Mouse (Mus musculus) testis, postnatal 10 days (tissue): ENCODE results near the gene Ccdc60.

ENCODE experiments used
- DNase-seq: peaks from one replicate; pipeline ENCODE4 v3.0.0; 2021; ENCODE audit warnings: low spot score

Ccdc60 gene

DNA sequence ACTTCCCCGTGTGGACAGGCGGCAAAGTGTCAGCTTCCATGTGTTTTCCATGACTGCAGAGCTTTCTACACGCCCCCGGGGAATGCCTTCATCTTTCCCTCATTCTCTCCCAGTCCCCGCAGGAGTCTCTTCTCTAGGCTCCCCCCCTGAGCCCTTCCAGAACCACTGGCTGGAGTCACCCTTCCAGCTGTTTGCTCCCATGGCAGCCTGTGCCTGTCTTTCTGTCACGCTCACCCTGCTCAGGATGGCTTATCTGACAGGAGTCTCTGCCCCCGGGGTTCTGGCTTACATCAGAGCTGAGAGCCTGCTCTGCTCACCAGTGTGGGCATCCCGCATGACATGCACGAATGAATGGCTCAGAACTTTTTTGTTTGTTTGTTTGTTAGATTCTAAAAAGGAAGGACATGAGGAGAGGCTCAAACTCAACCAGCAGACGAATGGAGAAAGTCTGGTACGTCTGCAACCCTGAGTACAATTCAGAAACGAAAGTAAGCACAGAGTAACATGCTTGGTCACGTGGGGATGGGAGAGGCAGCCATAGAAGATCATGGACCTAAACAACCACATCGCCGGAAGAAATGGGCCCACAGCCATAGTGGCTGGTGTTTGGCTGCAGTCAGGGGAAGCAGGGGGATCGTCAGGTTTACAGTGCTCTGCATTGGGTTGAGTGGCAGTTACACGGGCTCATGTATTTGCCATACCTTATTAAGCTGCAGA lies 17.1 kb downstream of the Ccdc60 start:
- DNase-seq: no peak

DNA sequence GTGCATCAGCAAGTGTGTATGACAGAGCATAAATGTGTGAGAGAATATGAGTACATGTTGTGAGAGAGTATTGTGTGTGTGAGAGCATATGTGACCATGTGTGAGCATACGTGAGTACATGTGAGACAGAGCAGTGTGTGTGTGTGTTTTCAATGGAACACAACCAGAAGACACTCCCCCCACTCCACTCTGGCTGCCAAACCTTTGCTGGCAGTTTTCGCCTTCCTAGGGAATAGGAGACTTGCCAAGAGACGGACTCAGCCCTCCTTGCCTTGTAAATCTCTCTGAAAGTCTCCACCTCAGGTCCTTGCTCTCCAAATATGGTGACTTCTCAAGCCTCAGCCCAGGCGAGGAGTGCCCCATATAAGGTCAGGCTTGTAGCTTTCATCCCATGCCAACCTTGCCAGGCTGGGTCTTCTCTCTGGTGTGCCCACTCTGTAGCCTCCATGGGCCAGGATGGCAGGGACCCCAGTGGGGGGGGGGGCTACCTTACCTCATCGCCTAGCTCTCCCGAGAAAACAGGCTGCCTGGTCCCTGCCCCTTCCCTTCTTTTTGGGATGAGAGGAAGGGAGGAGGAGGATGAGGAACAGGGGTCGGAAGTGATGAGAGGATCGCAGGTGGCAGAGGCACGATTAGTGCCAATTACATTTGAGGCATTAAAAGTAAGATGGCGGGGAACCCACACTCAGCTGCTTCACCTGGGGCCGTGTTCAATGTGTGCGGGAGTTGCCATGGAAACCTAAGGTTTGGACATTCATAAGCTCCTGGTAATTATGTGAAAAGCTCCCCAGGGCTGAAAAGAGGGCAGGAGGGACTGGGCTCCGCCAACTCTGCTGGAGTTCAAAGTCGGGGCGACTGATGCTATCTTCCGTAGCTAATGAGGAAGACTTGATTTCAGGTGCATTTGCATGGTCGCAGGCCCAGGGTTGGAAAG lies 19.3 kb downstream of the Ccdc60 start:
- DNase-seq: no peak

DNA sequence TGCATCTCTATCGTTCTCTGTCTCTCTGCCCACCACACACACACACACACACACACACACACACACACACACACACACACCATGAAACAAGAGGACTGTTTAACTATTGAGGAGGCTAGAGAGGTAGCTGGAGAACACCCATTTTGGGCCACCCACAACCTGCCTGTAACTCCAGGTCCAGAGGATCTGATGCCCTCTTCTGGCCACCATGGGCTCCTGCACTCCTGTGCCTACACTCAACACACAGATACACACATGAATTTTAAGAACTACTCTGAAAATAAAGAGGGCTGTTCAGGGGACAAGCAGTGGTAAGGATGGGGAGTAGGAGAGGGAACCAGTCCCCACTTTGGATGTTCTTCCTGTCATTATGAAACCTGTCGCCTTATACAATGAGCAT lies 26.1 kb downstream of the Ccdc60 start:
- no peak for DNase-seq

DNA sequence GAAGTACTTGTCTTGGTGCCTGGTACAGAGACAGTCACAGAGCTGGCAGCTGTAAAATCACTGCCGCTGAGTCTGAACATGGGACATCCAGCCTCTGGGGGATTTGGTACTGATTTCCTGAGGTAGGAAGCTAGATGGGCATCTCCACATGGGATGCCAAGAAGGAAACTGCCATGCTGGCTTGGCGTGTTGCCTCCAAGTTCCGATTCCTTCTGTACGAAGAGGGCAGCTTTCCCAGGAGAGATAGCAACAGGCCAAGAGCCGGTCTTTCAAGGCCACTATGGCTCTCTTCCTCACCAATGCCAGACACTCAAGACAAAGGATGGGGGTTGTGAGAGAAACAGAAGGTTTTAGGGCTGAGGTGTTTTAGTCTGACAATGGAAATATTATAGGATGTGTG lies 26.8 kb downstream of the Ccdc60 start:
- no peak for DNase-seq

DNA sequence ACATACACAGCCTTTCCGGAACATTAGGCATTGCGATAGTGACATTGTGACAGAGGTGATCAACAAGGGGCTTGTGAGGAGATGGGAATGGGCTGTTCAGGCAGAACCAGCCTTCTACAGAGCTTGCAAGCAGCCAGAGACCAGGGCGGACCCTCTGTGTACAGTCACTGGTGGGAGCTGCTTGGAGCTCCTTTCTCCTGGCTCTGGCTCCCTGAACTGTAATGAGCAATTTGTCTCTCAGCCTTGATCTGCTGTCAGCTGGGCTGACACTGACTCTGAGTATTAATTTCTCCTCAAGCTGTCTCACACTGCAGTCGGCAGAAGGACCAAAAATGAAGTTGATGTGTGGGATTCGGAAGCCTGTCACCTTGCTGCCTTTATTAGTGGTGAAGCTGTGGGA lies 28.4 kb downstream of the Ccdc60 start:
- DNase-seq: no peak

DNA sequence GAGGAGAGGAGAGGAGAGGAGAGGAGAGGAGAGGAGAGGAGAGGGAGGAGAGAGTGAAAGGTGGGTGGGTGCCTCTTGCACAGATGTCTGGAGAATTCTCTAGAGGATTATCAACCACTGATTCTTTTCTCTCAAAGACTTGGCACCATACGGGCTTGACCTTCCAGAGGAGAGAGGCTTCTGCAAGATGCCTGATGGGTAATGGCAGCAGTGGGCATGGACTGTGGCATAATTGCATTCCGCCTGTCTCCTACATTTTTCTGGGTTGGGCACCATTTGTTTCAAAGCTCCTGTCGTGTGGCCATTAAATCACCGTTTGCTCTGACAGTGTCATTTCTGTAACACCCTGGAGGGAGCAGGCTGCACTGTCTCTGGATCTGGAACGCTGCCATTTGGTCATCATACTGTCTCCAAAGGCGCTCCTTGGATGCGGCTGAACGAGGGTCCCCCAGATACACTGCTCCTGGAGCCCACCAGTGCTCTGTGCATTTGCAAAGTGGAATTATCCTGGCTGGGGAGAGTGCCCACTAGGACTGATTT lies 30.4 kb downstream of the Ccdc60 start:
- no peak for DNase-seq

DNA sequence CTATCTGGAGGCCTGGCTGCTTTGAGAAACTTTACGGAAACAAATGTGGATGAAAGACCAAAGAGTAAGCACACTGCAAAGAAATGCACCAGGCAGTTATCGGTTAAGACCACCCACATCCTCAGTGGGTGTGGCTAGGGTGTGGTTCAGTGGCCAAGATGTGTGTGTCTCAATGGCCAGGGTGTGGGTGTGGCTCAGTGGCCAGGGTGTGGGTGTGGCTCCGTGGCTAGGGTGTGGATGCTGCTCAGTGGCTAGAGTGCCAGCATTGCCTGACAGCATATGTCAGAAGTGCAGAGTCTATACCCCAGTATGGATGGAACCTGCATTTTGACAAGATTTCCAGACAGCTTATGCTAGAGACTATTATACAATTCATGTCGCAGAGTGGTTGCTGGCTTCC lies 34.9 kb downstream of the Ccdc60 start:
- DNase-seq: no peak

DNA sequence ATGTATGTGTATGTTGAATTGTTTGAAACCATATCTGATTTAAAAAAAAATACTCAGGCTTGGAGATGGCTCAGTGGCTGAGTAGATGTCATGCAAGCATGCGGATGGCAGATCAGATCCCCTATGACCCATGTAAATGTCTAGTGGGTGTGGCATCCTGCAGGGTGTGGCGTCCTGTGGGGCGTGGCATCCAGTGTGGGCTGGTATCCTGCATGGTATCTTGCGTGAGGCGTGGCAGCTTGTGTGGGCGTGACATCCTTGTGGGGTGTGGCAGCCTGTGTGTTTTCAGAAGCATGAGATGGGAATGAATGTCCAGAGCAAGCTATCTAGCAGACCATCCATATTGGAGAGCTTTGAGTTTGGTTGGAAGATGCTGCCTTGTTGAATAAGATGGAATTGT lies 36.6 kb downstream of the Ccdc60 start:
- no peak for DNase-seq

DNA sequence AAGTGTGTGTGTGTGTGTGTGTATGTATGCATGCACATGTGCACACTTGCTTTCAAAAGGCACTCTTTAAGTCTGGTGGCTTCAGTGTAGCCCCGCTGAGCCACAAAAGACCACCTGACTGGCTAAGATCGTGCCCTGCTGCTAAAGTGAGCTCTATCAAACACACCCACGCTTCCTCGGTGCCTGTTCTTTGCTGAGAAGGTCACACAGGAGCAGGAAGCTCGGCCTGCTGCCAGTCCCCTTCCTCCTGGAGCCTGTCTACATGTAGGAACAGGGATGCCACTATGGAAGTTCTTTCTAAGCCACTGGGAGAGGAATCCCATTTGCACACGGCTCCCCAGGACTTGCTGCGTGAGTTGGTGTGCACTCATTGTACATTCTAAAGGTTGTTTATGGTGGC lies 42.1 kb downstream of the Ccdc60 start:
- DNase-seq: no peak

DNA sequence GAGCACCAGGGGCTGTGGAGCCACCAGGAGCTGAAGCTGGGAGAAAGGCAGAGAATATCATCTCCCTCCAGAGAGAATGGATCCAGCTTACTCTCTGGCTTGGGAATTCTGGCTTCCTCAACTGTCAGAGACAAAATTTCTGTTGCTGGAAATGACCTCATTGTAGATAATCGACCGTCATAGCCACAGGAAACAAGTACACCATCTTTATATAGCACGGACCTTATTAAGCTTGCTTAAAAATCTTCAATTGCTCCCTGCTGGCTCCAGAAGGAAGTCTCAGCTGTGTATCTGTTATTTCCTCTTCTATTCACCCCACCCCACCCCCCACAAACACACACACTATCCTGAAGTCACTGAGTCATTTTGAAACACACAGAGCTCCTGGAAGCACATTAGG lies 44.3 kb downstream of the Ccdc60 start:
- DNase-seq: no peak

DNA sequence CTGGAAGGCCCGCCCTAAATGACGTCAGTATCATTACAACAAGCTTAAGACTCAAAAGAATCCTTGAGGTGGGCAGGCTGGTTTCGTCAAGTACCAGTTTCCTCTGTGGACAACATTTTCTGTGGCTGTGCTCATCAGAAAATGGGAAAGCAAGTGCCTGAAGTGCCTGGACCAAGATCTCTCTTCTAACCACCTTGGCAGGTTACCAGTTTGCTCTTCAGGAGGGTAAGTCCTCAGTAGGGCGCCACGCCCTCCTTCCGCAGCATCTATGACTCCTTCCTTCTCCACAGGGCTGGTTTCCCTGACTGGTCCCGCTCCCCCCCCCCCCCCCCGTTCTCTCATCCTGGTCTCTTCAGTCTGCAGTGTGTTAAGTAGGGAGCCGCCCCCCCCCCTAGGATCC lies 45.2 kb downstream of the Ccdc60 start:
- no peak for DNase-seq

DNA sequence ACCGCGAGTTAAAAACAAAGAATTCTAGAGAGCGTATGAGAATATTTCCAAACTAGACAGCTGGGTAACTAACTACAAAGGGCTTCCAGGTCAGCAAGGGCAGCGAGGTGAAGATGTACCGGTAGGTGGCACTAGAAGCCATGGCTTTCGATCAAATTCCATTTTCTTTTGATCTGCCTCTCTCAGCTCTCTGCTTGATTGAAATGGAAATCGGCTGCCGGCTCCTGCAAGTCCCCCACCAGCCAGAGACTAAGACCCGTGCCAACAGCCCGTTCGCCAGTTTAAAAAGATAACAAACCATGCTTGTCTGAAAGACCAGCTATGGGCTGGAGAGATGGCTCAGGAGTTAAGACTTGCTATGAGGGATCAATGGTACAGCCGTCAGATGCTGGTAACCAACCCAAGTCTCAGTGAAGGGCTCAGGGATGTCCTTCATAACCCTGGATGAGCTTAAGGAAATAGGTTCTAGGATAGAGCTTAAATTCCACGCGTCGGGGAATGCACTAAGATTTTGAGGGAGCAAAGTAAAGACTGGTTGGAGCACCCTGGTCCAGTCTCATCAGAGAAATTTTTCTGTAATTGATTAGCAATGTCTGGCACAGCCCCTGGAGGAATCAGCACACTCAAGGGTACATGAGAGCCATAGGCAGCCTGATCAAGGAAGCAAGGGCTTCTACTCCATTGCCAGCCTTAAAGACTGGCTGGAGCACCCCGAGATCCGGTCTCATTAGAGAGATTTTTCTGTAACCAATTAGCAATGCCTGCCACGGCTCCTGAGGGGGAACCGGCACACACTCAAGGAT lies 56.7 kb downstream of the Ccdc60 start:
- peak; percentile 63 for DNase-seq

DNA sequence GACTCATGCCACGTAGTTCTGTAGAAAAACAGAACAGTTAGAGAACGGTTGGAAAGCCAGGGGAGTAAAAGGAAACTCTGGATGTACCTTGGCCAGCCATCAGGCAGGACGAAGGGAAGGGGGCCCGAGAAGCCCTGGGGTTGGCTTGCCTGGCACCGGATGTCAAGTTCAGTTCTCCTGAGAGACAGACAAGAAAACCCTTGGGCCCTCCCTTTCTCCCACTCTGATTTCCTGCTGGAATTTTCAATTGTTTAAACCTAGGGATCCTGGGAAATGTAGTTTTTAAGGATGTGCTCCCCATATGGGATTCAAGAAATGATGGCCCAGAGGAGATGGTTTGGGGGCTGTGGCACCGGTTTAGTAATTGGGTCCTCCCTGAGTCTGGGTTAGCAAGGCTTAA lies 60.4 kb downstream of the Ccdc60 start:
- DNase-seq: no peak

DNA sequence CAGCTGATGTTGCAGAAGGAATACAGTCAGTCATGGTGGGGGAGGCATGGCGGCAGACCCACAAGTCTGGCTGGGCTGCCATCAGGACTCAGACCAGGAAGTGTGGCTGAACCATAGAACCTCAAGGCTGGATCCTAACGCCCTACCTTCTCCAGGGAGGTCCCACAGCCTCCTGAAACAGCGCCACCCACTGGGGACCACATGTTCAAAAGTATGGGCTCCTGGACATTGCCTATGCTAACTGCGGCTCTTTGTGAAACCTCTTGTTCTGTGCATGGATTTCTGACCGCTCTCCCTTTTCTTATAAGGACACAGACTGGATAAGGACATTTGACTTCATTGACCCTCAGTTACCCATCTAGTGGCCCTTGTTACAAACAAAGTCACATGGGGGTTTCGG lies 64.8 kb downstream of the Ccdc60 start:
- no peak for DNase-seq

DNA sequence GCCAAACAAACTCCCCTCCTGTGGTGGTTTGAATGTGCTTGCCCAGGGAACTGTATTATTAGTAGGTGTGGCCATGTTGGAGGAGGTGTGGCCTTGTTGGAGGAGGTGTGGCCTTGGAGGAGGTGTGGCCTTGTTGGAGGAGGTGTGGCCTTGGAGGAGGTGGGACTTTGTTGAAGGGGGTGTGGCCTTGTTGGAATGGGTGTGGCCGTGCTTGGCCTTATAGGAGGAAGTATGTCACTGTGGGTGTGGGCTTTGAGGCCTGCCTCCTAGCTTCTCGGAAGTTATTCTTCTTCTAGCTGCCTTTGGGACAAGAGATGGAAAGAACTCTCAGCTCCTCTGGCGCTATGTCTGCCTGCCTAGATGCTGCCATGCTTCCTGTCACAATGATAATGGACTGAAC lies 66.9 kb downstream of the Ccdc60 start:
- DNase-seq: no peak

DNA sequence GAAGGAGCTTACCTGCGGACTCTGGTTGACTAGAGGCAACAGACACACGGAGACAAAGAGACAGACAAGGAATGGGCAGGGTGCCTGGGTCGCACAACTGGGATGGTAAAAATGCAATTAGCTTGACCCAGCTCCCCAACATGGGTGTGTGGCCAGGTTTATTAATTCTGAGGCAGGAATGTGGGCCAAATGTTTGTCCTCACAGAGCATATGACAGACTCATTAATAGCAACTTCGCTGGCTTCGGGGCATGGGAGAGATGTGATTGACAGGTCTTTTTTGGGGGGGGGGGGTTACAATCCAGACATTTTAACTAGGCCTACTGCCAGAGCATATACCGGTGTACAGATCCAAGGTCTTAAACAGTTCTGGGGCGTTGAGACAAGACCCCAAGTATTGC lies 69.5 kb downstream of the Ccdc60 start:
- no peak for DNase-seq

DNA sequence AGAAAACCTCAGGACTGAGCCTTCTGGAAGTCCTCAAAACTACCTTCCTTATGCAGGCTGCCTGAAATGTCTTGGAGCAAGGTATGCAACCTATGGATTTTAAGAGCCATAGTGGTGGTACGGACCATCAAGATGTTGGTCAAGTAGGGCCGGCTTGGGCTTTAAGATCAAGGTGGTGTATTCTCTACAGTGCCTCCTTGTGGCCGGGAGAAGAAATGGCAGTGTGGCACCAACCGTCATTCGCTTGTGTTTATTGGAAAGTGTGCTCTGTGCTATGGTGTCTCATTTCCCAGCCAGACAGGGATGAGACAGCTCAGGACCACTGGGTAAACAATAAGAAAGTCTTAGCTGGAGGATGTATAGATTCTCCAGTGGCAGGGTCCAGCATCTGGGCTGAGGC lies 76.1 kb downstream of the Ccdc60 start:
- no peak for DNase-seq

DNA sequence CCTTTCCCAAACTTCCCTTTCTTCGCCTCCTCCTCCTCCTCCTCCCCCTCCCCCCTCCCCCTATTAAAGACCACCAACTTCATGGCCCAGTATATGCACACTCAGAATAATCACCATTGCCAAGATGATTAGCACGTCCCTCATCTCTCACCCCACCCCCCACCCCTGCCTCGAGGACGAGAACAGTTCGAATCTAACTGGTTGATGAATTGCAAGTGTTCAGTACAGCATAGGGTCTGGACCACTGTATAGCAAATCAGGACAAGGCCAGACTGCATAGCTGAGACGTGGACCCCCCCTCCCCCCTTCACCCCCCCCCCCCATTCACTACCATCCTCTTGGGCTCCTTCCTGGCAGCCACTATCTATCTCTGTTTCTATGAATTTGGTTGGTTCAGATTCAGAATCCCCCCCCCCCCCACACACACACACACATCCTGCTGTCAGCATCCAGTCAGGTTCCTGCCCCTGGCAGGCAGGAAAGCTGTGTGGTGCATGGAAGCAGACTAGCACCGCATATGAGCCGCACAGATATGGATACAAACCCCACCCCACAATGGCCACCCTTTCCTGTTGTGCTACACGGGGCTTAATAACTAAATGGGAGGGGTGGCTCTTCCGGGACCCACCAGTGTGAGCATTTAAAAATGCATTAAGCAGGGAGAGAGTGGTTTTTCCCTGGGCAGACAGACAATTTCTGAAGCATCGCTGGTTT lies 79.2 kb downstream of the Ccdc60 start:
- no peak for DNase-seq

DNA sequence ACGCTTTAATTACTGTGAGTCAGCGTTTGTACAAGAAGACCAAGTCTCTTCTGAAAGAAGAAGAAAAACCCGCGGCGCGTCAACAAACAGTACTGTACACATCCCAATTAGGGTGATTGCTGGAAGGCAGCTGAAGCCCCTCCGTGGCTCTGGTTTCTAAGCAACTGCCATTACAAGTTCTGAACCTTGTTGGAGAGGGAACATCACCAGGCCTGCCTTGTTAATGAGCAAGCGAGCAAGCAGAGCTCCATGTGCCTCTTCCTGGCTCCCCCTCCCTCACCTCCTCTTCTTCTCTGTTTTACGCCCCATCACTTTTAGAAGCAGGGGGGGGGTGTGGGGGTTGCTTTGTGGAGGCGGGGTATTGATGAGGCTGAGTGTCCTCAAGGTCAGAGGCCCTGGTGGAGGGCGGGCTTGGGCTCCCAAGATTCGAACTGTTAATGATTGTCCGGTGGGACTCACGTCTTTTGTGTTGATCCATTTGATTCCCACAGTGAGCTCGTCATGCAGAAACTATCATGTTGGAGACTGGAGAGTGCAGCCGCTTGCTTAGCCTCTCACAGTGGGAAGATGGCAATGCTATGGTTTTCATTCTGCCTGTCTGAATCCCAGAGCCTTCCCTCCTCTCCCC lies 79.9 kb downstream of the Ccdc60 start:
- no peak for DNase-seq

DNA sequence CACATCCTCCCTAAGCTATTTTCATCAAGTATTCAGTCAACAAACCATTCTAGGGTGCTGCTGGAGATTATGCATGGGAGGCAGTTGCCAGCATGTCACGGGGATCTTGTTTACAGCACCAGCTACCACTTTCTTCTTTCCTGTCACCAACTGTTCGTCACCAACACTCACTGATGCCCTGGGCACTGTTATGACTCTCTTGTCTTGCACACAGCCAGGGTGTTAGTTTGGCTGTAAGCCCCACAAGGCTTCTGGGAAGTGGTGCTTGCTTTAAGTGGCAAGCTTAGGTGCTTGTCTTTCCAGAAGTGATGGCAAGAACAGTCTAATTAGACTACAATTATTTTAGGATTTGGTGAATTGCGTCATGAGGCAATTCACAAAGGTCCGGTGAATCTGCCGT lies 86.1 kb downstream of the Ccdc60 start:
- DNase-seq: no peak

DNA sequence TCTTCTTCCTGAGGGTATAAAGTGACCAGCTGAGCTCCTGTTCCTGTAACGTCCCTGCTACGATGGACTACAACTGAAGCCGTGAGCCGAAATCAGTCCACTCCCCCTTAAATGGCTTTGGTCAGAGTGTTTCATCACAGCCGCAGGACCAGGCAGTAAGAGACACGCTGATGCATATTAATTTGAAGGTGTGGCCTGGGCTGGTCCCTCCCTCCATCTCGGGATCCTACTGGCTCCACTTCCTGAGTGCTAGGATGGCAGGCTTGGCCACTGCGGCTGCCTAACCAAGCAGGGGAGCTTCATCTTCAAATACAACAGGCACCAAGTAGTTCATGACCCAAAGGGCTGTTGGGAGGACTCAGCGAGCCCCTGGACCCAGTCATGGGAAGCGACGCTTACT lies 94.3 kb downstream of the Ccdc60 start:
- DNase-seq: no peak
